Mouse (Mus musculus): ENCODE measurements at regions not wholly inside any gene's neighbourhood (a gene's known extent, or its start where the extent isn't known, plus 50 kb on each side); places are given as distances from the start of the nearest gene placed in this dataset.
A peak's percentile ranks its signal among the peaks of the same experiment; 100 is the strongest.

DNA sequence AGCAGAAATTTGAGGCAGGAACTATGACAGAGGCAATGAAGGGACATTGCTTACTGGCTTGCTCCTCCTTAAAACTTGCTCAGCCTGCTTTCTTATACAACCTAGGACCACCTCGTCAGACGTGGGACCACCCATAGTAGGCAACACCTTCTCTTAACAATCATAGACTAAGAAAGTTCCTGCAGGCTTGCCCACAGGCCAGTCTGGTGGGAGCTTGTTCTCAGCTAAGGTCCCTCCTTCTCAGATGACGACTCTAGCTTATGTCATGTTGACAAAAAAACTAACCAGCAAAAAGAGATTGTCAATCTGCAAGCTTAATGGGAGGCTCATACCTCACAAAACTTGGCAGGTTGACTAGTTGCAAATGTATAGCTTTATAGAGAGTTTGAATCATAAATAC is 56.5 kb upstream of the Lsm6 start:
- H3K9ac ChIP-seq = no peak overlapping the region
- H3K4me1 ChIP-seq = no peaks in the 10 kb centered on the region
- WGBS = 84% methylated on average over 3 of the region's 3 CpGs
- no peak overlapping the region for H3K4me2 ChIP-seq
- no peaks in the 10 kb centered on the region for H3K27me3 ChIP-seq
- ATAC-seq (ENCODE audit: low FRiP score) = no peak
- no peak overlapping the region for H3K27ac ChIP-seq
- no peaks in the 10 kb centered on the region for H3K36me3 ChIP-seq (replicated peaks)
- no peaks in the 10 kb centered on the region for H3K9me3 ChIP-seq
- no peak overlapping the region for H3K4me3 ChIP-seq (replicated peaks)

DNA sequence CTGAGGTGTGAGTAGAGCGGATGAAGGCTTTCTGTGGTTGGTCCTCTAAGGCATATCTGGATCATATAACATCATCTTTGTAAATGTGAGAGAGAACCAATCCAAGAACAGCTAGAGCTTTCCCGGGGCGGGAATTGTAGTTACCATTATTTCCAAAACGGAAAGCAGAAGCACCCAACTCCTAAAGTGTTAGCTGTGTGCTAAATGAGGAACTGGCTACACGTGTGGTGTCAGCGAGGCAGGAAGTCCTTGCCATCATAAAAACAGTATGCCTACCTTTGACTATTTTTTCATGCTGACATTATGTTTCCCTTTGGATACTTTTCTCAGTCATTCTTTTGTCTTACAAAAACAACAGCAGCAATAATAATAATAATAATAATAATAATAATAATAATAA is 68.8 kb upstream of the Lsm6 start:
- no peak overlapping the region for H3K4me3 ChIP-seq (replicated peaks)
- no peak overlapping the region for H3K9ac ChIP-seq
- 91% methylated on average over 6 of the region's 6 CpGs for WGBS
- ATAC-seq (ENCODE audit: low FRiP score) = no peak
- no peaks in the 10 kb centered on the region for H3K4me1 ChIP-seq
- H3K27ac ChIP-seq = no peak overlapping the region
- no peaks in the 10 kb centered on the region for H3K9me3 ChIP-seq
- H3K27me3 ChIP-seq = no peaks in the 10 kb centered on the region
- no peak overlapping the region for H3K4me2 ChIP-seq
- no peaks in the 10 kb centered on the region for H3K36me3 ChIP-seq (replicated peaks)

DNA sequence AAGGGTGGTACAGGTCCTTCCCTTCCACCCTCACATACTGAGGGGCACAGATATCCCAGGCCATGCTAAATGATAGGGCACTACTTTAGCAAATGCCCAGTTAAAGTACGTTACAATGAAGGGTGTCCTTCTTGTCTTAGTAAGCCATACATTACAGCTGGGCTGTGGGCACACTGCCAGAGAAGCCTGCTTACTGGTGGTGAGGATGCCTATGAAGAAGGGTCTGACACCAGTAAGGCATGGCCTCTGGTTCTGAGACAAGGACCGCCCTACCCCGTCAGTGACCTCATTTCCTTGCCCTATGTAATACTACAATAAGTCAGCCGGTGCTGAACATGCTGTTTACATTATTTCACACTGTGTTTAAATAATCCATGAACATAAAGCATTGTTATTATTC is 69.6 kb upstream of the Lsm6 start:
- Histone ChIP-seq H3K4me2 (no peak overlapping the region), H3K9me3 (no peaks in the 10 kb centered on the region), H3K9ac (no peak overlapping the region), H3K36me3 (replicated peaks) (no peaks in the 10 kb centered on the region), H3K27ac (no peak overlapping the region), H3K4me3 (replicated peaks) (no peak overlapping the region), H3K4me1 (no peaks in the 10 kb centered on the region), H3K27me3 (no peaks in the 10 kb centered on the region)
- no peak for ATAC-seq (ENCODE audit: low FRiP score)
- 90% methylated on average over 4 of the region's 4 CpGs for WGBS

DNA sequence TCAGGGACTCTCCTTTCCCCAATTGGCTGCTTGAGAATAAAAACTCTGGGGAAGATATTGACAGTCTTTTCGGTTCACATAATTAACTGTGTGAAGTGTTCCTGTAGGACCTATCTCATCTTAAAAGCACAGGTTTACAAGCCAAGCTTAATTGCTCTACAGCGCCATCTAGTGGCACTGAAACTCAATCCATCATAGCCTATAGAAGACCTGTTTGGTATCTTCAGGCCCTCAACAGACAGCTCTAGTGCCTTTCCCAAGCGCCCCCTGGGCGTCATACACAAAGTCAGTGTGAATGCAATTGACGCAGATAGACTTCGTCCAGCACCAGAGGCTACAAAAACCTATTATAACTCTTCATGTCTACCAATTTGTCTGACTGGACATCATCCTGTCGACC is 78.9 kb upstream of the Lsm6 start:
- Histone ChIP-seq H3K9me3 (no peaks in the 10 kb centered on the region), H3K4me1 (no peaks in the 10 kb centered on the region), H3K27me3 (no peaks in the 10 kb centered on the region), H3K9ac (no peak overlapping the region), H3K4me3 (replicated peaks) (no peak overlapping the region), H3K4me2 (no peak overlapping the region), H3K27ac (no peak overlapping the region), H3K36me3 (replicated peaks) (no peaks in the 10 kb centered on the region)
- ATAC-seq (ENCODE audit: low FRiP score) = peak; percentile 63; the same call in 1 of the 2 replicates
- WGBS = 36% methylated on average over 7 of the region's 7 CpGs

DNA sequence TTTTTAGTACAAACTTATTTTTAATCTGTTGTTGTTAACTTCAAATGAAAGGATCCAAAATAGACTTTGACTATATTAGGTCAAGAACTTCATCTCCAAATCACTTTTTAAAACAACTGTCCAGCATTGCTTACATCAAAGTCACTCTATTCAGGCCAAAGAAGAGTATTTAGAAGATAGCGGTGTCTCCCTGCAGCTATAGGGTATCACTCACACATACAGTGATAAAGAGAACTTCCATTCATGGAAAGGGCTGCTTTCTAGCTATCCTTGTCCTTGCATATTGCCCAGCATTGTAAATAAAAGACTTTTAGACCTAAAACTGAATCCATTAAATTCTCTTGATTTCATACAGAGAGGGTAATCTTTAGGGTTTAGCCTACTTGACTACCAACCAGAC is 82.1 kb upstream of the Lsm6 start:
- no peak overlapping the region for H3K27ac ChIP-seq
- ATAC-seq (ENCODE audit: low FRiP score) = no peak
- WGBS = 95% methylated on average over 1 of the region's 1 CpGs

DNA sequence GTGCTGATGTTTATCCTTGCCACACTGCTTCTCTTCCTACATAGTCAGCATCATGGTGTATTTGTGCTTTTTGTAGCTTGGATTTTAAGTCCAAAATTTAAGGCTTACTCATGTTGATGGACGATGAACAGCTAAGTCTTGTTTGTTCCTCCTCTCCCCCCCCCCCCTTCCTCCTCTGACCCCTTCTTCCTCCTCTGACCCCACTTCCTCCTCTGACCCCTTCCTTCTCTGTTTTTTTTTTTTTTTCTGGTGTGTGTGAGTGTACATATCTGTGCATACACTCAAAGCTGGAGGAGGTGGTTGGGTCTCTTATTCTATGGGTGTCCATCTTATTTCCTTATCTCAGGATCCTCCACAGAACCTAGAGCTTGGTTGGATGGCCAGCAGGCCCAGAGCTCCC is 87.0 kb upstream of the Lsm6 start:
- ATAC-seq (ENCODE audit: low FRiP score) = no peak
- no peaks in the 10 kb centered on the region for H3K9me3 ChIP-seq
- no peak overlapping the region for H3K27ac ChIP-seq
- no peak overlapping the region for H3K9ac ChIP-seq
- no peaks in the 10 kb centered on the region for H3K36me3 ChIP-seq (replicated peaks)
- H3K4me2 ChIP-seq = no peak overlapping the region
- WGBS = 95% methylated on average over 1 of the region's 1 CpGs
- H3K4me3 ChIP-seq (replicated peaks) = no peak overlapping the region
- no peaks in the 10 kb centered on the region for H3K27me3 ChIP-seq
- H3K4me1 ChIP-seq = no peaks in the 10 kb centered on the region

More for the DNA sequence above, 82.1 kb upstream of the Lsm6 start:
- Histone ChIP-seq H3K4me2 (no peak overlapping the region), H3K9ac (no peak overlapping the region), H3K4me3 (replicated peaks) (no peak overlapping the region), H3K4me1 (no peaks in the 10 kb centered on the region), H3K27me3 (no peaks in the 10 kb centered on the region), H3K9me3 (no peaks in the 10 kb centered on the region), H3K36me3 (replicated peaks) (no peaks in the 10 kb centered on the region)

DNA sequence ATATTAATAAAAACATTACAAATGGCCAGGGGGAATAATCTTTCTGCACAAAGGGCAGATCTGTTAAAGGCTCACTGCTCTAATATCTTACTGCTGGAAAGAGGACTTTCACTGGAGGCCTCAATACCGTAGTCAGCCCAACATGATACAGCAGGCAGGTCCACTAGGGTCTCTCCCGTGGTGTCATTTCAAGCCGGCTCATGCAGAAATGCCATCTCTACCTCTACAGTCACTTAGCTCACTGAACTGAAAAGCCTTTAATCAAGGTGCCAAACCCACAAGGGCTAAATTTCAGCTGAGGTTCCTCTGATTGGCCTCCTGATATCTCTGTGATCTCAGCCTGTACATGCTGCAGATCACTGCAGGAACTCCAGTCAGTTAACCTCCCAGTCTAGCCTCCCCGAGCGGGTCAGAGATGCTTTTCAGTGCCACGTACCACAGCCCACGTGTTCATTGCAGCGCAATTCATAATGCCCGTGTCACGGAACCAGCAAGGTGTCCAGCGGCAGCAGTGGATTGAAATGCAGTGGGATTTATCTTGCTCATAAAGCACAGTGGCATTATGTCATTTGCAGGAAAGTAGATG is 90.4 kb upstream of the Lsm6 start:
- Histone ChIP-seq H3K4me1 (no peaks in the 10 kb centered on the region), H3K27ac (no peak overlapping the region), H3K4me3 (replicated peaks) (no peak overlapping the region), H3K4me2 (no peak overlapping the region), H3K9me3 (0 out of 2 replicates have a peak, but pooled peaks cover 3% of the 10 kb centered on the region), H3K9ac (no peak overlapping the region), H3K36me3 (replicated peaks) (no peaks in the 10 kb centered on the region), H3K27me3 (no peaks in the 10 kb centered on the region)
- WGBS = 92% methylated on average over 11 of the region's 11 CpGs
- ATAC-seq (ENCODE audit: low FRiP score) = no peak

DNA sequence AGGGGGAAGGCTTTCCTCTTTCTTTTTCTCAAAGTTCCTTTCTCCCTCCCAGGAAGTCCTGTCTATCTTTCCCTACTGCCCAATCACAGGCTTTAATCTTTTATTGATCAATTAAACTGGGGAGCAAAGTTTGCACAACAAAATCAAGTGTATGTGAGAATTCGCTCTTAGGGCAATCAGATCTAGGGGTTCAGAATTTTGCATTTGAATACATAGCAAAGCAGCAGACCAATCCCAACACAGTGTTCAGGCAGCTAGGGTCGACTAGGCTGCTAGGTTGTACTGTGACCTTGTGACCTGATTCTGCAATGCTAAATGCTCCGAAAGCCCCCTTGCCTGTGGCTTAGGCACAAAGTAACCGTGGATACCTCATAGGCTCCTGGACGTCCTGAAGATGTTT is 91.5 kb upstream of the Lsm6 start:
- no peaks in the 10 kb centered on the region for H3K4me1 ChIP-seq
- no peak overlapping the region for H3K9ac ChIP-seq
- no peak for ATAC-seq (ENCODE audit: low FRiP score)
- H3K4me2 ChIP-seq = no peak overlapping the region
- H3K27ac ChIP-seq = no peak overlapping the region
- H3K27me3 ChIP-seq = no peaks in the 10 kb centered on the region
- WGBS = 46% methylated on average over 5 of the region's 5 CpGs
- 0 out of 2 replicates have a peak, but pooled peaks cover 6% of the 10 kb centered on the region for H3K9me3 ChIP-seq
- H3K36me3 ChIP-seq (replicated peaks) = no peaks in the 10 kb centered on the region
- H3K4me3 ChIP-seq (replicated peaks) = no peak overlapping the region

DNA sequence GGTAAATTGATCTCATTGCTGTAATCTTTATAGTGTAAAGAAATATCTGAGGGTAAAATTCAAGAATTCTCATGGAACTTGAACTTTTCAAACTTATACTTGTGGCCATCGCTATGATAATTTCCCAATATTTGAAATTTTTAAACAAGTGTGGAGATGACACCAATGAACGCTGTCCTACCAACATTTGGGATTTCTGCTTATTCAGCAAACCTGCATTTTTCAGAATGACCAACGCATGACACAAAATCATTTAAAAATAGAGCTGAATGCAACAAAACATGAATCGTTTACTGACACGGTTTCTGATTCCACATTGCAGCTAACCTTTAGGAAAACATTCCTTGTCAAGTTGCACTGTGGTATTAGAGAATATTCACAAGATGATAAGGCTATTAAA is 92.9 kb upstream of the Lsm6 start:
- no peaks in the 10 kb centered on the region for H3K4me1 ChIP-seq
- H3K4me3 ChIP-seq (replicated peaks) = no peak overlapping the region
- H3K9me3 ChIP-seq = 0 out of 2 replicates have a peak, but pooled peaks cover 6% of the 10 kb centered on the region
- H3K27me3 ChIP-seq = no peaks in the 10 kb centered on the region
- no peak for ATAC-seq (ENCODE audit: low FRiP score)
- 93% methylated on average over 5 of the region's 5 CpGs for WGBS
- no peak overlapping the region for H3K27ac ChIP-seq
- no peak overlapping the region for H3K9ac ChIP-seq
- H3K4me2 ChIP-seq = no peak overlapping the region
- no peaks in the 10 kb centered on the region for H3K36me3 ChIP-seq (replicated peaks)

DNA sequence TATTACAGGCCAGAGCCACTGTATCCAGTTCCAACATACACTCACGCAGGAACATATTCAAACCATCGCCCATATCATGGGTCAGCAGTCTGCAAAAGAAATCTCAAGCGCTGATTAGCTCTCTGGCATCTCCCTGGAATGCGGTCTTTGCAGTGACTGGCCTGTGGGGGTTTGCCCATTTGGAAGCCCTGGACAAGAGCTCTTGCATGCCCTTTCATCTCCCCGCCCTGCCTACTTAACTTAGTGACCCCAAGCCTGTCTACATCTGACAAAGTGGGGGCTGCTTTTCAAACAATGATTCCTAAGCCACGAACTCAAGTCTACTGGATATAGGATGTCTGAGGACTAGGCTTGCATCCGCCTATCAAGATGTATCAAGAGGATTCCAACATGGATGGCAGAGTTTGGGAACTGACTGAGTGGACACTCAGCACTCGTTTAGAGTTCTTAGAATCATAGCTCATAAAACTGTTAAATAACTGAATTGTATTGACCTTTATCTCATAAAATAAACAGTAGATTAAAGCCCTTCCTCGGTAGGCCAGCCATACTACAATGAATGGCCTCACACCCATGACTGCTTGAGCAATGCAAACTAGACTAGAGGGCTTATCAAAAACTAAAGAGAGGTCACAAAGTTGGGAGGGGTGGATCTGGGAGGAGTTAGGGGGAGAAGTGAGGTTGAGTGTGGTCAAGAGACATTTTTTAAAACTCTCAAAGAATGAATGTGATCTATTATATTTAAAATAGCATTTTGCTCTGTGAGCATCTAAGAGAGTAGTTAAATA is 97.4 kb upstream of the Zfp827 start:
- ATAC-seq (ENCODE audit: low FRiP score) = no peak
- no peak overlapping the region for H3K4me2 ChIP-seq
- H3K9ac ChIP-seq = no peak overlapping the region
- H3K27ac ChIP-seq = no peak overlapping the region
- WGBS = 83% methylated on average over 9 of the region's 9 CpGs
- H3K27me3 ChIP-seq = no peaks in the 10 kb centered on the region
- H3K36me3 ChIP-seq (replicated peaks) = no peaks in the 10 kb centered on the region
- H3K4me1 ChIP-seq = no peaks in the 10 kb centered on the region
- H3K9me3 ChIP-seq = no peaks in the 10 kb centered on the region
- no peak overlapping the region for H3K4me3 ChIP-seq (replicated peaks)

DNA sequence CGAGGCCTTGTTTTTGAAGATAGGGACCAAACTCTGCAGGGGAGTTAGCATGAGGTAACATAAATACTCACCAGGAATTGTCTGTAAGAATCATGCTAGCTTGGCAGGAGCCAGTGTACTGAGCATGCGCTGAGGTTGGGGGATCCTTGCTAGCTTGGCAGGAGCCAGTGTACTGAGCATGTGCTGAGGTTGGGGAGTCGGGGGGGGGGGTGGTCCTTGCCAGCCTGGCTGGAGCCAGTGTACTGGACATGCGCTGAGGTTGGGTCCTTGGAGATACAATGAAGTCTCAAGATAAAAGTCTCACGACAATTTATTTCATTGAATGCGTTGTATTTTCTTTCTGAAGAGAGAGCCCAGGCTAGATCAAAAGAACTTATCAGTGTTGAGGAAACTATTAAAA is 96.2 kb upstream of the Zfp827 start:
- H3K27ac ChIP-seq = no peak overlapping the region
- WGBS = 84% methylated on average over 6 of the region's 6 CpGs
- H3K9ac ChIP-seq = no peak overlapping the region
- H3K36me3 ChIP-seq (replicated peaks) = no peaks in the 10 kb centered on the region
- no peak for ATAC-seq (ENCODE audit: low FRiP score)
- H3K4me3 ChIP-seq (replicated peaks) = no peak overlapping the region
- no peaks in the 10 kb centered on the region for H3K4me1 ChIP-seq
- no peak overlapping the region for H3K4me2 ChIP-seq
- no peaks in the 10 kb centered on the region for H3K27me3 ChIP-seq
- H3K9me3 ChIP-seq = no peaks in the 10 kb centered on the region

DNA sequence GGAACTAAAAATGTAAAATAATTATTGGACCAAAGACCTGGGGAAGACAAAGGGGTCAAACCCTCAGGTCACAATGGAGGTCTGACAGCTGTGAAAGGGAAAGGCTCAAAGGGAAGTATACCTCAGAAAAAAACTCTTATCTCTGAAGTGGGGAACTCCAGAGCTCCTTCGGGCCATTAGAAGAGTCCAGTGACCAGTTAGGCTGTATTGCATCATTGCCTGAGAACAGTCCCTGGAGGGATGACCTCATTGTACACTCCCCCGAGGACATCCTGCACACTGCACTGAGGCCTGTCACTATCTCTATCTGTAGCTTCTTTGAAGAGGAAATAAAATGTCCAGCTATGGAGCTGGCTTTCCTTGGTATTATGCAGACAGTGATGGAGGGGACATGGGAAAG is 88.2 kb upstream of the Zfp827 start:
- Histone ChIP-seq H3K4me3 (replicated peaks) (no peak overlapping the region), H3K36me3 (replicated peaks) (no peaks in the 10 kb centered on the region), H3K9me3 (no peaks in the 10 kb centered on the region), H3K4me1 (no peaks in the 10 kb centered on the region), H3K27ac (no peak overlapping the region), H3K27me3 (no peaks in the 10 kb centered on the region), H3K4me2 (no peak overlapping the region), H3K9ac (no peak overlapping the region)
- no peak for ATAC-seq (ENCODE audit: low FRiP score)
- WGBS = 88% methylated on average over 2 of the region's 2 CpGs

DNA sequence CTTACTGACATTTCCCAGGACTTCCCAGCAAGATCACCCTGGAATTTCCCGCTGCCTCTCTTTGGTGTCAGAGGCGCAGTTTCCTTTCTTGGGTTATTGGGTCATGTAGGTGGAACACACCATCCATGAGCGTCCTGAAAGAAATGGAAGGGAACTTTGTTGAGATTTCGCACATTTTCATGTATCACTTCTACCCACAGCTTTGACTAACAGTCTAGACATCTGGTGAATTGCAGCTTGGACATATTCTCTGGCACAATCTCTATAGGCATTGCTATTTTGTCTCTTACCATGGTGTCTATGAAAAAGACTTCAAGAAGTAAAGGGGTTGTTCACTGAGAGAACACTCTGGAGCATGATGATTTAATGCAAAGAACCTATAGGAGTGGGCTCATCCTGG is 86.7 kb upstream of the Zfp827 start:
- Histone ChIP-seq H3K4me2 (no peak overlapping the region), H3K36me3 (replicated peaks) (no peaks in the 10 kb centered on the region), H3K9ac (no peak overlapping the region), H3K27ac (no peak overlapping the region), H3K4me3 (replicated peaks) (no peak overlapping the region), H3K4me1 (no peaks in the 10 kb centered on the region), H3K27me3 (no peaks in the 10 kb centered on the region), H3K9me3 (no peaks in the 10 kb centered on the region)
- ATAC-seq (ENCODE audit: low FRiP score) = no peak
- 95% methylated on average over 4 of the region's 4 CpGs for WGBS
